15 mouse cellular contexts compared by ENCODE assay signal in the genomic region with DNA sequence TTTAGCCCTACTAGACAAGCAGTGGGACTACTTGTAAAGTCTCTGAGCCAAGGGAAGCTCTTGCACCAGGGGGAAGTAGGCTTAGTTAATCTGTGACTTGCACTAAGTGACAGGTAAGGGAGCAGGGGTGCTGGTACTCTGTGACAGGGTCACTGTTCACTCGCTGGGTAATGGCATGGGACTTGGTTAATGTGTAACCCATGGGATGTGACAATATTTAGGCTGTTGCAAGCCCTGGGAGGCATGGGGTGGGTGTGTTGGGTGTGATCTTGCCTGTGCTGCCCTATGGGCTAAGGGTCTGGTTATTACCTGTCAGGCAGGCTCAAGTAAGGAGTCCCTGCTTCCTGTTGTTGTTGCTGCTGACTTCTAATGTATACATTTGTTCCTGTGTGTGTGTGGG.
DNase-seq lines count a peak whose midpoint lies in the region; ATAC-seq and TF ChIP-seq lines count a peak whose summit lies in the region.
"Had no signal": no experiment of that assay in that cellular context is flagged by ENCODE, and none has a peak within 500 bp of the region (broad histone marks: within the 10 kb centered on the region; RNA-seq: fewer than 3 reads in every experiment).

No protein-coding gene starts in this region.

- H3K27ac ChIP-seq in heart, embryonic 10.5 days: 0 out of 2 replicates have a peak overlapping the region, but pooled peaks have one; percentile 31
- peak overlapping the region; percentile 86 for H3K27ac ChIP-seq in kidney, embryonic 15.5 days
- no peak overlapping the region for H3K27ac ChIP-seq in liver, embryonic 11.5 days (ENCODE audit: low read depth, low read length)
- H3K27ac ChIP-seq in stomach, postnatal 0 days (replicated peaks): no peak overlapping the region
- no peak overlapping the region for H3K27ac ChIP-seq in forebrain, embryonic 14.5 days (ENCODE audit: low read depth, low read length)
- H3K27ac ChIP-seq in heart, embryonic 11.5 days (ENCODE audit: low read depth, low read length): no peak overlapping the region
- H3K27ac ChIP-seq: embryonic facial prominence, embryonic 15.5 days; limb, embryonic 13.5 days; macrophage had no signal

- H3K4me1 ChIP-seq in heart, embryonic 10.5 days: peaks cover 3% of the 10 kb centered on the region; the same call in 1 of the 2 replicates
- peaks cover 32% of the 10 kb centered on the region for H3K4me1 ChIP-seq in kidney, embryonic 15.5 days
- H3K4me1 ChIP-seq in liver, embryonic 11.5 days (replicated peaks; ENCODE audit: control insufficient read depth, insufficient read depth, low read length): no peaks in the 10 kb centered on the region; the same call in 1 of the 2 replicates
- H3K4me1 ChIP-seq in stomach, postnatal 0 days (replicated peaks; ENCODE audit: control insufficient read depth, insufficient read depth): no peaks in the 10 kb centered on the region
- peaks cover 8% of the 10 kb centered on the region; the same call in 1 of the 2 replicates for H3K4me1 ChIP-seq in forebrain, embryonic 14.5 days (ENCODE audit: control insufficient read depth, insufficient read depth, low read length)
- peaks cover under 1% of the 10 kb centered on the region for H3K4me1 ChIP-seq in heart, embryonic 11.5 days (ENCODE audit: control insufficient read depth, insufficient read depth, low read length)

- H3K36me3 ChIP-seq in heart, embryonic 10.5 days: no peaks in the 10 kb centered on the region
- no peaks in the 10 kb centered on the region for H3K36me3 ChIP-seq in kidney, embryonic 15.5 days
- no peaks in the 10 kb centered on the region for H3K36me3 ChIP-seq in liver, embryonic 11.5 days (ENCODE audit: control insufficient read depth, insufficient read depth, low read length)
- no peaks in the 10 kb centered on the region for H3K36me3 ChIP-seq in stomach, postnatal 0 days (ENCODE audit: control insufficient read depth, insufficient read depth, low read length)
- no peaks in the 10 kb centered on the region for H3K36me3 ChIP-seq in forebrain, embryonic 14.5 days (ENCODE audit: control insufficient read depth, insufficient read depth, low read length)
- H3K36me3 ChIP-seq in heart, embryonic 11.5 days (ENCODE audit: control insufficient read depth, insufficient read depth, low read length): no peaks in the 10 kb centered on the region
- H3K36me3 ChIP-seq: embryonic facial prominence, embryonic 15.5 days; limb, embryonic 13.5 days had no signal

- H3K9ac ChIP-seq in kidney, embryonic 15.5 days: no peak overlapping the region
- H3K9ac ChIP-seq in liver, embryonic 11.5 days (ENCODE audit: low read depth, low read length): no peak overlapping the region
- no peak overlapping the region for H3K9ac ChIP-seq in stomach, postnatal 0 days (ENCODE audit: low read length)
- H3K9ac ChIP-seq in forebrain, embryonic 14.5 days (ENCODE audit: low read length): no peak overlapping the region
- no peak overlapping the region for H3K9ac ChIP-seq in heart, embryonic 11.5 days (ENCODE audit: low read depth, low read length)
- H3K9ac ChIP-seq: embryonic facial prominence, embryonic 15.5 days; limb, embryonic 13.5 days had no signal

- peak; percentile 84 for ATAC-seq in kidney, embryonic 15.5 days (replicated peaks; ENCODE audit: low FRiP score)
- ATAC-seq in liver, embryonic 11.5 days (replicated peaks; ENCODE audit: low FRiP score): peak; percentile 68
- peak; percentile 35; the same call in 1 of the 2 replicates for ATAC-seq in stomach, postnatal 0 days (ENCODE audit: low FRiP score, low TSS enrichment)
- no peak for ATAC-seq in forebrain, embryonic 14.5 days
- no peak for ATAC-seq in heart, embryonic 11.5 days (replicated peaks; ENCODE audit: insufficient number of reproducible peaks, low FRiP score, low TSS enrichment)
- ATAC-seq: forebrain, embryonic 16.5 days had no signal

- TF ChIP-seq EP300 in stomach, postnatal 0 days (optimal IDR thresholded peaks at IDR 0.05): no peak

- 57% methylated on average over 1 of the region's 1 CpGs for WGBS in heart, embryonic 10.5 days
- WGBS in kidney, embryonic 15.5 days: 88% methylated on average over 1 of the region's 1 CpGs
- 40% methylated on average over 1 of the region's 1 CpGs for WGBS in liver, embryonic 11.5 days
- 71% methylated on average over 1 of the region's 1 CpGs for WGBS in stomach, postnatal 0 days
- WGBS in forebrain, embryonic 14.5 days: 100% methylated on average over 1 of the region's 1 CpGs
- WGBS in heart, embryonic 11.5 days (ENCODE audit: insufficient replicate concordance): 61% methylated on average over 1 of the region's 1 CpGs

- H3K4me3 ChIP-seq in heart, embryonic 10.5 days: no peak overlapping the region
- no peak overlapping the region for H3K4me3 ChIP-seq in kidney, embryonic 15.5 days (replicated peaks)
- no peak overlapping the region for H3K4me3 ChIP-seq in liver, embryonic 11.5 days (ENCODE audit: low read depth, low read length)
- no peak overlapping the region for H3K4me3 ChIP-seq in stomach, postnatal 0 days (ENCODE audit: low read depth, low read length)
- no peak overlapping the region for H3K4me3 ChIP-seq in forebrain, embryonic 14.5 days (ENCODE audit: low read depth, low read length)
- H3K4me3 ChIP-seq in heart, embryonic 11.5 days (ENCODE audit: low read depth, low read length): no peak overlapping the region
- H3K4me3 ChIP-seq: embryonic facial prominence, embryonic 15.5 days; limb, embryonic 13.5 days had no signal

- DNase-seq in heart, embryonic 10.5 days (ENCODE audit: low spot score): no peak
- no peak for DNase-seq in heart, postnatal 4 days
- no peak for DNase-seq in liver, embryonic 11.5 days (ENCODE audit: low spot score)
- DNase-seq in stomach, postnatal 0 days (ENCODE audit: low spot score): no peak
- no peak for DNase-seq in forebrain, embryonic 14.5 days (ENCODE audit: low spot score)
- DNase-seq in thymus, postnatal 25 days: no peak
- DNase-seq: adrenal gland, postnatal 25 days; gastrocnemius, postnatal 10 days; right cerebral cortex, postnatal 14 days had no signal

- no peak overlapping the region for H3K4me2 ChIP-seq in kidney, embryonic 15.5 days
- no peak overlapping the region for H3K4me2 ChIP-seq in liver, embryonic 11.5 days
- no peak overlapping the region for H3K4me2 ChIP-seq in stomach, postnatal 0 days (replicated peaks; ENCODE audit: low read depth)
- H3K4me2 ChIP-seq in forebrain, embryonic 14.5 days (ENCODE audit: low read length): no peak overlapping the region
- H3K4me2 ChIP-seq in heart, embryonic 11.5 days: no peak overlapping the region
- H3K4me2 ChIP-seq: embryonic facial prominence, embryonic 15.5 days; limb, embryonic 13.5 days had no signal

- no peaks in the 10 kb centered on the region for H3K9me3 ChIP-seq in heart, embryonic 10.5 days
- no peaks in the 10 kb centered on the region for H3K9me3 ChIP-seq in kidney, embryonic 15.5 days (replicated peaks)
- no peaks in the 10 kb centered on the region for H3K9me3 ChIP-seq in liver, embryonic 11.5 days (ENCODE audit: control insufficient read depth, low read length)
- no peaks in the 10 kb centered on the region for H3K9me3 ChIP-seq in stomach, postnatal 0 days (ENCODE audit: control insufficient read depth, low read length)
- H3K9me3 ChIP-seq in forebrain, embryonic 14.5 days (replicated peaks; ENCODE audit: control insufficient read depth, low read length): no peaks in the 10 kb centered on the region
- no peaks in the 10 kb centered on the region for H3K9me3 ChIP-seq in heart, embryonic 11.5 days (replicated peaks; ENCODE audit: control insufficient read depth, low read length)
- H3K9me3 ChIP-seq: embryonic facial prominence, embryonic 15.5 days; limb, embryonic 13.5 days had no signal

- no peak for TF ChIP-seq CTCF in stomach, postnatal 0 days (IDR thresholded peaks at IDR 0.05; ENCODE audit: low read depth)

- no peaks in the 10 kb centered on the region for H3K27me3 ChIP-seq in heart, embryonic 10.5 days (ENCODE audit: insufficient read depth, poor library complexity, severe bottlenecking)
- no peaks in the 10 kb centered on the region for H3K27me3 ChIP-seq in kidney, embryonic 15.5 days
- H3K27me3 ChIP-seq in liver, embryonic 11.5 days (replicated peaks; ENCODE audit: control insufficient read depth, insufficient read depth, low read length): no peaks in the 10 kb centered on the region
- no peaks in the 10 kb centered on the region for H3K27me3 ChIP-seq in stomach, postnatal 0 days (ENCODE audit: control insufficient read depth, insufficient read depth, low read length)
- H3K27me3 ChIP-seq in forebrain, embryonic 14.5 days (replicated peaks; ENCODE audit: control insufficient read depth, insufficient read depth, low read length): no peaks in the 10 kb centered on the region
- H3K27me3 ChIP-seq in heart, embryonic 11.5 days (ENCODE audit: control insufficient read depth, insufficient read depth, low read length): no peaks in the 10 kb centered on the region
- H3K27me3 ChIP-seq: embryonic facial prominence, embryonic 15.5 days; limb, embryonic 13.5 days had no signal

Comparison
In these comparisons a context has a peak if more than half of its experiments do, and no peak if none do; other contexts are left out.
1. H3K27ac ChIP-seq: peak in heart, embryonic 10.5 days (single experiment) and kidney, embryonic 15.5 days (single experiment); none in liver, embryonic 11.5 days (single experiment), stomach, postnatal 0 days (single experiment), forebrain, embryonic 14.5 days (single experiment) and heart, embryonic 11.5 days (single experiment).
2. ATAC-seq: peak in kidney, embryonic 15.5 days (single experiment), liver, embryonic 11.5 days (single experiment) and stomach, postnatal 0 days (single experiment); none in forebrain, embryonic 14.5 days (single experiment) and heart, embryonic 11.5 days (single experiment).